Mouse (Mus musculus): Measurements from ENCODE around the gene Stat4. TPM values are rescaled to one million over a fixed set of nuclear protein-coding genes. Genes with fewer than 3 reads are reported as not detected.

Stat4 gene
- polyA plus RNA-seq, 1 experiment = 6.0 TPM

- TF ChIP-seq CTCF (IDR thresholded peaks at IDR 0.05; ENCODE audit: extremely low read depth, insufficient read depth, insufficient read length, insufficient replicate concordance) (no peak), POLR2A (IDR thresholded peaks at IDR 0.05; ENCODE audit: low read depth, low read length) (no peak)
- no peaks in the 10 kb centered on the region for H3K27me3 ChIP-seq (ENCODE audit: control insufficient read depth, insufficient read depth, low read length)
- no peak for DNase-seq (ENCODE audit: low read depth in 1 of 2, low spot score in 2 of 2)
- H3K4me1 ChIP-seq (ENCODE audit: control insufficient read depth, insufficient read depth, insufficient read length) = peaks cover 3% of the 10 kb centered on the region; the same call in 1 of the 2 replicates
- H3K36me3 ChIP-seq (ENCODE audit: control insufficient read depth, insufficient read depth, low read length) = peaks cover 72% of the 10 kb centered on the region
- H3K4me3 ChIP-seq (ENCODE audit: extremely low read depth, insufficient read depth, insufficient read length) = no peak overlapping the region
- H3K27ac ChIP-seq (ENCODE audit: insufficient read depth, low read length) = no peak overlapping the region
- WGBS = 81% methylated on average over 10 of the region's 10 CpGs
Measured at GRCm38 (mm10) chr1:52144907-52145306, 158.0 kb downstream of the Stat4 start.

DNA sequence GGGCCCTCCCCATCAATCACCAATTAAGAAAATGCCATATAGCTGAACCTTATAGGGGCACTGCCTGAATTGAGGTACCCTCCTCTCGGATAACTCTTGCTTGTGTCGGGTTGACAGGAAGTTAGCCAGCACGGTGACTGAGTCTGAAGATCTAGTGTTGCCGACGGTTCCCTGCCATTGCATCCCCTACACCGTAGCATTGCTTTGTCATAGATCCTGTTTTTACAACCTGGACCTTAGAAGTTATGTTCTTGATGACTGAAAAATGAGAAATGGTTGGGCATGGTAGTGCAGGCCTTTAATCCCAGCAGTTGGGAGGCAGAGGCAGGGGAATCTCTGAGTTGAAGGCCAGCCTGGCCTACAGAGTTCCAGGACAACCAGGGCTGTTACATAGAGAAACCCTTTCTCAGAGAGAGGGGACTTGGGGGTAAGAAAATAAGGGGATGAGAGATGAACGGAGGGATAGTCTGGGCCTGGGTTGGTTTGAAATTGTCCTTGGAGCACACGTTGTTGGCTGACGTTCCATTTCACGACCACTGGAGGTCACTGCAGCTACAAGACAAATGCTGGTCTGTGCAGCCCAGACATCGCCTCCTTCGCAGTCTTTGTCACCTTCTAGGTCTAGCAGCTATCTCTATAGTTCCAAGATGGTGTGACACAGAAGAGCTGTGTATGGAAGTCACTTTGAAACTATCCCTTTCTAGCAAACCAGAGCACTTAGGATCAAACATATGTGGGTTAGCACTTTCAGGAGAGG is 159.4 kb downstream of the Stat4 start:
- no peak for DNase-seq (ENCODE audit: low read depth in 1 of 2, low spot score in 2 of 2)
- H3K36me3 ChIP-seq (ENCODE audit: control insufficient read depth, insufficient read depth, low read length) = peaks cover 77% of the 10 kb centered on the region
- WGBS = 64% methylated on average over 12 of the region's 12 CpGs
- no peak overlapping the region for H3K4me3 ChIP-seq (ENCODE audit: extremely low read depth, insufficient read depth, insufficient read length)
- TF ChIP-seq POLR2A (IDR thresholded peaks at IDR 0.05; ENCODE audit: low read depth, low read length) (no peak), CTCF (IDR thresholded peaks at IDR 0.05; ENCODE audit: extremely low read depth, insufficient read depth, insufficient read length, insufficient replicate concordance) (peak; percentile 46; the same call in 1 of the 2 replicates)
- no peaks in the 10 kb centered on the region for H3K27me3 ChIP-seq (ENCODE audit: control insufficient read depth, insufficient read depth, low read length)
- no peak overlapping the region for H3K27ac ChIP-seq (ENCODE audit: insufficient read depth, low read length)
- peaks cover 3% of the 10 kb centered on the region; the same call in 1 of the 2 replicates for H3K4me1 ChIP-seq (ENCODE audit: control insufficient read depth, insufficient read depth, insufficient read length)

GRCm38 (mm10) chr1:52147431-52147830 is 160.5 kb downstream of the Stat4 start:
- H3K27ac ChIP-seq (ENCODE audit: insufficient read depth, low read length) = no peak overlapping the region
- no peak overlapping the region for H3K4me3 ChIP-seq (ENCODE audit: extremely low read depth, insufficient read depth, insufficient read length)
- DNase-seq (ENCODE audit: low read depth in 1 of 2, low spot score in 2 of 2) = no peak
- no peaks in the 10 kb centered on the region for H3K27me3 ChIP-seq (ENCODE audit: control insufficient read depth, insufficient read depth, low read length)
- no peak for TF ChIP-seq CTCF (IDR thresholded peaks at IDR 0.05; ENCODE audit: extremely low read depth, insufficient read depth, insufficient read length, insufficient replicate concordance)
- no peak for TF ChIP-seq POLR2A (IDR thresholded peaks at IDR 0.05; ENCODE audit: low read depth, low read length)
- H3K36me3 ChIP-seq (ENCODE audit: control insufficient read depth, insufficient read depth, low read length) = peaks cover 78% of the 10 kb centered on the region
- peaks cover 3% of the 10 kb centered on the region; the same call in 1 of the 2 replicates for H3K4me1 ChIP-seq (ENCODE audit: control insufficient read depth, insufficient read depth, insufficient read length)
- 75% methylated on average over 2 of the region's 2 CpGs for WGBS

- no peak for DNase-seq (ENCODE audit: low read depth in 1 of 2, low spot score in 2 of 2)
- Histone ChIP-seq H3K4me3 (ENCODE audit: extremely low read depth, insufficient read depth, insufficient read length) (no peak overlapping the region), H3K4me1 (ENCODE audit: control insufficient read depth, insufficient read depth, insufficient read length) (peaks cover 3% of the 10 kb centered on the region; the same call in 1 of the 2 replicates), H3K36me3 (ENCODE audit: control insufficient read depth, insufficient read depth, low read length) (peaks cover 81% of the 10 kb centered on the region), H3K27ac (ENCODE audit: insufficient read depth, low read length) (no peak overlapping the region), H3K27me3 (ENCODE audit: control insufficient read depth, insufficient read depth, low read length) (no peaks in the 10 kb centered on the region)
- WGBS = 86% methylated on average over 7 of the region's 7 CpGs
- TF ChIP-seq POLR2A (IDR thresholded peaks at IDR 0.05; ENCODE audit: low read depth, low read length) = no peak
- no peak for TF ChIP-seq CTCF (IDR thresholded peaks at IDR 0.05; ENCODE audit: extremely low read depth, insufficient read depth, insufficient read length, insufficient replicate concordance)
Measured at GRCm38 (mm10) chr1:52148178-52148577, 161.2 kb downstream of the Stat4 start.

GRCm38 (mm10) chr1:52148696-52149095 is 161.7 kb downstream of the Stat4 start:
- H3K27me3 ChIP-seq (ENCODE audit: control insufficient read depth, insufficient read depth, low read length) = no peaks in the 10 kb centered on the region
- H3K4me3 ChIP-seq (ENCODE audit: extremely low read depth, insufficient read depth, insufficient read length) = no peak overlapping the region
- no peak for TF ChIP-seq POLR2A (IDR thresholded peaks at IDR 0.05; ENCODE audit: low read depth, low read length)
- TF ChIP-seq CTCF (IDR thresholded peaks at IDR 0.05; ENCODE audit: extremely low read depth, insufficient read depth, insufficient read length, insufficient replicate concordance) = no peak
- H3K27ac ChIP-seq (ENCODE audit: insufficient read depth, low read length) = no peak overlapping the region
- 85% methylated on average over 7 of the region's 7 CpGs for WGBS
- H3K4me1 ChIP-seq (ENCODE audit: control insufficient read depth, insufficient read depth, insufficient read length) = 0 out of 2 replicates have a peak, but pooled peaks cover 3% of the 10 kb centered on the region
- no peak for DNase-seq (ENCODE audit: low read depth in 1 of 2, low spot score in 2 of 2)
- peaks cover 82% of the 10 kb centered on the region for H3K36me3 ChIP-seq (ENCODE audit: control insufficient read depth, insufficient read depth, low read length)

DNA sequence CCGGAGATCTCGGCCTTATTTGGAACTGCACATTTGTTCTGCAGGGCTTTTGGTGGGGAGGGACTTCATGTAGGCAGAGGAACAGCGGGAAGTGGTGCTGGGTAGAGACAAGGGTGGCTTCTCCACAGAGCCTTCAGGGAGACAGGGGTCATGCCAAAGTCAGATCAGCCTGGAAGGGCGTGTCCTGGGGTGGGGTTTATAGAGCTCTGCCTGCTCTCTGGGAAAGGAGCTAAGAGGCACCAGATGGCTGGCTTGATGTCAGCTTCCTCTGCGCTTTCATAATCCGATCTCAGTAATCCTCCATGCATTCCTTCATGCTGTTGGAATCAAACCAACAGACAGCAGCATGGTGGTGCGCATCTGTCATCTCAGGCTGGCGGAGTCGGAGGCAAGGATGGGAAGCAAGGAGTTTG is 163.0 kb downstream of the Stat4 start:
- TF ChIP-seq CTCF (IDR thresholded peaks at IDR 0.05; ENCODE audit: extremely low read depth, insufficient read depth, insufficient read length, insufficient replicate concordance) = no peak
- no peak for TF ChIP-seq POLR2A (IDR thresholded peaks at IDR 0.05; ENCODE audit: low read depth, low read length)
- H3K36me3 ChIP-seq (ENCODE audit: control insufficient read depth, insufficient read depth, low read length) = peaks cover 84% of the 10 kb centered on the region
- DNase-seq (ENCODE audit: low read depth in 1 of 2, low spot score in 2 of 2) = no peak
- 62% methylated on average over 9 of the region's 9 CpGs for WGBS
- no peak overlapping the region for H3K27ac ChIP-seq (ENCODE audit: insufficient read depth, low read length)
- H3K4me3 ChIP-seq (ENCODE audit: extremely low read depth, insufficient read depth, insufficient read length) = no peak overlapping the region
- H3K4me1 ChIP-seq (ENCODE audit: control insufficient read depth, insufficient read depth, insufficient read length) = no peaks in the 10 kb centered on the region
- H3K27me3 ChIP-seq (ENCODE audit: control insufficient read depth, insufficient read depth, low read length) = no peaks in the 10 kb centered on the region

- Histone ChIP-seq H3K36me3 (ENCODE audit: control insufficient read depth, insufficient read depth, low read length) (peaks cover 83% of the 10 kb centered on the region), H3K4me1 (ENCODE audit: control insufficient read depth, insufficient read depth, insufficient read length) (no peaks in the 10 kb centered on the region), H3K4me3 (ENCODE audit: extremely low read depth, insufficient read depth, insufficient read length) (no peak overlapping the region), H3K27ac (ENCODE audit: insufficient read depth, low read length) (peak overlapping the region; percentile 18; the same call in 1 of the 2 replicates), H3K27me3 (ENCODE audit: control insufficient read depth, insufficient read depth, low read length) (no peaks in the 10 kb centered on the region)
- DNase-seq (ENCODE audit: low read depth in 1 of 2, low spot score in 2 of 2) = no peak
- no peak for TF ChIP-seq POLR2A (IDR thresholded peaks at IDR 0.05; ENCODE audit: low read depth, low read length)
- TF ChIP-seq CTCF (IDR thresholded peaks at IDR 0.05; ENCODE audit: extremely low read depth, insufficient read depth, insufficient read length, insufficient replicate concordance) = no peak
- 20% methylated on average over 11 of the region's 11 CpGs for WGBS
Measured at GRCm38 (mm10) chr1:52150676-52151075, 163.7 kb downstream of the Stat4 start.
